Mouse (Mus musculus) midbrain, embryonic 11.5 days (tissue): ENCODE measurements at regions not wholly inside any gene's neighbourhood (a gene's known extent, or its start where the extent isn't known, plus 50 kb on each side); places are given as distances from the start of the nearest gene placed in this dataset.

Experiments used
- ATAC-seq: fragments of 200-750 bp; cut with Nextera tagmentation; 2 replicates; pipeline ENCODE4 v1.8.0; 2017; ENCODE audit warnings: moderate TSS enrichment, moderate library complexity; ENCODE audit not compliant: low FRiP score
- DNase-seq: peaks from one replicate; pipeline ENCODE4 v3.0.0; 2015; ENCODE audit warnings: low spot score; ENCODE audit errors: missing footprints
- H3K27ac ChIP-seq: fragments of 300-500 bp; sonication (generic); 2 replicates; pipeline ENCODE4 v1.5.1; 2014; ENCODE audit warnings: low read depth, low read length
- H3K27me3 ChIP-seq: fragments of 300-500 bp; sonication (generic); 2 replicates; pipeline ENCODE4 v1.6.1; 2014; ENCODE audit warnings: mild to moderate bottlenecking, low read length, moderate library complexity, mixed read lengths; ENCODE audit not compliant: control insufficient read depth, insufficient read depth
- H3K36me3 ChIP-seq: fragments of 300-500 bp; sonication (generic); 2 replicates; pipeline ENCODE4 v1.6.1; 2014; ENCODE audit warnings: mild to moderate bottlenecking, low read length, moderate library complexity, mixed read lengths; ENCODE audit not compliant: control insufficient read depth, insufficient read depth
- H3K4me1 ChIP-seq: fragments of 300-500 bp; sonication (generic); 2 replicates; pipeline ENCODE4 v1.6.1; 2014; ENCODE audit warnings: low read length; ENCODE audit not compliant: control insufficient read depth, insufficient read depth
- H3K4me2 ChIP-seq: fragments of 300-500 bp; sonication (generic); 2 replicates; pipeline ENCODE4 v1.6.1; 2014; ENCODE audit warnings: mild to moderate bottlenecking, moderate library complexity
- H3K4me3 ChIP-seq: fragments of 300-500 bp; sonication (generic); 2 replicates; pipeline ENCODE4 v1.5.1; 2014; ENCODE audit warnings: low read depth, low read length
- H3K9ac ChIP-seq: fragments of 300-500 bp; sonication (generic); 2 replicates; pipeline ENCODE4 v1.6.1; 2014; ENCODE audit warnings: low read length
- H3K9me3 ChIP-seq: fragments of 300-500 bp; sonication (generic); 2 replicates; pipeline ENCODE4 v1.6.1; 2016; ENCODE audit warnings: low read length; ENCODE audit not compliant: control insufficient read depth
- WGBS: fragments of 180-500 bp; shearing (Covaris S2); extraction: QIAGEN DNeasy Blood & Tissue Kit; methylation state at CpG from one replicate; pipeline ENCODE4 v1.1.7; 2014; 5-methylcytosine and 5-hydroxymethylcytosine counted together

GRCm38 (mm10) chr9:47999632-48000031, 162.2 kb upstream of the Nxpe4 start:
- Histone ChIP-seq H3K4me3 (no peak overlapping the region), H3K27me3 (no peaks in the 10 kb centered on the region)
- ATAC-seq = no peak

GRCm38 (mm10) chr9:48029021-48029420, 132.8 kb upstream of the Nxpe4 start:
- Histone ChIP-seq H3K36me3 (no peaks in the 10 kb centered on the region), H3K4me1 (no peaks in the 10 kb centered on the region), H3K27ac (no peak overlapping the region), H3K9me3 (no peaks in the 10 kb centered on the region; the same call in 1 of the 2 replicates), H3K9ac (no peak overlapping the region), H3K27me3 (no peaks in the 10 kb centered on the region), H3K4me2 (no peak overlapping the region), H3K4me3 (no peak overlapping the region)
- ATAC-seq = no peak
- DNase-seq = no peak
- 90% methylated on average over 3 of the region's 3 CpGs for WGBS

More at GRCm38 (mm10) chr9:47999632-48000031, 162.2 kb upstream of the Nxpe4 start:
- H3K9me3 ChIP-seq = no peaks in the 10 kb centered on the region
- no peak overlapping the region for H3K4me2 ChIP-seq
- H3K4me1 ChIP-seq = no peaks in the 10 kb centered on the region
- no peaks in the 10 kb centered on the region for H3K36me3 ChIP-seq
- H3K27ac ChIP-seq = no peak overlapping the region
- no peak for DNase-seq
- 91% methylated on average over 12 of the region's 12 CpGs for WGBS
- H3K9ac ChIP-seq = no peak overlapping the region

- Histone ChIP-seq H3K9ac (no peak overlapping the region), H3K27me3 (no peaks in the 10 kb centered on the region), H3K4me2 (no peak overlapping the region), H3K27ac (no peak overlapping the region), H3K36me3 (no peaks in the 10 kb centered on the region), H3K4me1 (no peaks in the 10 kb centered on the region), H3K4me3 (no peak overlapping the region), H3K9me3 (no peaks in the 10 kb centered on the region; the same call in 1 of the 2 replicates)
- 89% methylated on average over 3 of the region's 3 CpGs for WGBS
- DNase-seq = no peak
- ATAC-seq = no peak
Observed at GRCm38 (mm10) chr9:48030839-48031238, 131.0 kb upstream of the Nxpe4 start.

- Histone ChIP-seq H3K4me3 (no peak overlapping the region), H3K4me1 (no peaks in the 10 kb centered on the region), H3K27me3 (no peaks in the 10 kb centered on the region), H3K36me3 (no peaks in the 10 kb centered on the region), H3K9me3 (no peaks in the 10 kb centered on the region; the same call in 1 of the 2 replicates), H3K9ac (no peak overlapping the region), H3K27ac (no peak overlapping the region), H3K4me2 (no peak overlapping the region)
- ATAC-seq = no peak
- DNase-seq = no peak
Observed at GRCm38 (mm10) chr9:48035959-48036358, 125.9 kb upstream of the Nxpe4 start.

- H3K4me2 ChIP-seq = no peak overlapping the region
- H3K9me3 ChIP-seq = no peaks in the 10 kb centered on the region
- no peak overlapping the region for H3K4me3 ChIP-seq
- no peaks in the 10 kb centered on the region for H3K36me3 ChIP-seq
- H3K9ac ChIP-seq = no peak overlapping the region
- no peak for ATAC-seq
- H3K27me3 ChIP-seq = no peaks in the 10 kb centered on the region
- no peaks in the 10 kb centered on the region for H3K4me1 ChIP-seq
- H3K27ac ChIP-seq = no peak overlapping the region
- DNase-seq = no peak
Observed at GRCm38 (mm10) chr9:48044826-48045225, 117.0 kb upstream of the Nxpe4 start.

- Histone ChIP-seq H3K27ac (no peak overlapping the region), H3K4me1 (no peaks in the 10 kb centered on the region), H3K36me3 (no peaks in the 10 kb centered on the region), H3K9ac (no peak overlapping the region), H3K9me3 (no peaks in the 10 kb centered on the region), H3K4me3 (no peak overlapping the region), H3K27me3 (no peaks in the 10 kb centered on the region), H3K4me2 (no peak overlapping the region)
- ATAC-seq (no peak), DNase-seq (no peak)
- 71% methylated on average over 4 of the region's 4 CpGs for WGBS
Observed at GRCm38 (mm10) chr9:48047846-48048245, 114.0 kb upstream of the Nxpe4 start.

- Histone ChIP-seq H3K4me3 (no peak overlapping the region), H3K9me3 (no peaks in the 10 kb centered on the region), H3K36me3 (no peaks in the 10 kb centered on the region), H3K9ac (no peak overlapping the region), H3K27ac (no peak overlapping the region), H3K4me2 (no peak overlapping the region), H3K27me3 (no peaks in the 10 kb centered on the region), H3K4me1 (no peaks in the 10 kb centered on the region)
- ATAC-seq (no peak), DNase-seq (no peak)
- WGBS = 76% methylated on average over 4 of the region's 4 CpGs
Observed at GRCm38 (mm10) chr9:48053580-48053979, 108.2 kb upstream of the Nxpe4 start.

GRCm38 (mm10) chr9:48055246-48055645, 106.6 kb upstream of the Nxpe4 start:
- Histone ChIP-seq H3K27me3 (no peaks in the 10 kb centered on the region), H3K4me1 (no peaks in the 10 kb centered on the region), H3K4me3 (no peak overlapping the region), H3K36me3 (no peaks in the 10 kb centered on the region), H3K9me3 (no peaks in the 10 kb centered on the region), H3K9ac (no peak overlapping the region), H3K27ac (no peak overlapping the region), H3K4me2 (no peak overlapping the region)
- DNase-seq (peak; percentile 70), ATAC-seq (no peak)
- WGBS = 76% methylated on average over 10 of the region's 10 CpGs

- 65% methylated on average over 8 of the region's 8 CpGs for WGBS
- Histone ChIP-seq H3K4me3 (no peak overlapping the region), H3K36me3 (no peaks in the 10 kb centered on the region), H3K4me2 (no peak overlapping the region), H3K9me3 (no peaks in the 10 kb centered on the region), H3K27me3 (no peaks in the 10 kb centered on the region), H3K9ac (no peak overlapping the region), H3K4me1 (no peaks in the 10 kb centered on the region), H3K27ac (no peak overlapping the region)
- DNase-seq = peak; percentile 41
- no peak for ATAC-seq
Observed at GRCm38 (mm10) chr9:48058599-48058998, 103.2 kb upstream of the Nxpe4 start.
